Mouse (Mus musculus) myocyte (in vitro differentiated cells): ENCODE measurements around the gene Ap2m1. TPM values are rescaled to one million over a fixed set of nuclear protein-coding genes. Genes with fewer than 3 reads are reported as not detected.

Source experiments
- H3K27me3 ChIP-seq: one replicate; pipeline ENCODE4 v1.6.1; 2011; ENCODE audit not compliant: control insufficient read depth, insufficient read depth, insufficient read length
- H3K36me3 ChIP-seq: one replicate; pipeline ENCODE4 v1.6.1; 2011; ENCODE audit not compliant: control insufficient read depth, insufficient read depth
- H3K4me2 ChIP-seq: one replicate; pipeline ENCODE4 v1.6.1; 2011; ENCODE audit warnings: low read depth, control low read depth
- H3K4me3 ChIP-seq: one replicate; pipeline ENCODE4 v1.5.1; 2011; ENCODE audit warnings: mild to moderate bottlenecking, control low read depth, moderate library complexity
- H3K79me2 ChIP-seq: one replicate; pipeline ENCODE4 v1.6.1; 2011; ENCODE audit not compliant: control insufficient read depth, insufficient read depth
- H3ac ChIP-seq: one replicate; pipeline ENCODE4 v1.6.1; 2011; ENCODE audit not compliant: control insufficient read depth, insufficient read length
- CEBPB ChIP-seq: IDR thresholded peaks from 2 replicates; pipeline ENCODE4 v1.6.1; 2011; ENCODE audit warnings: mild to moderate bottlenecking, moderate library complexity; ENCODE audit not compliant: poor library complexity, insufficient read depth, severe bottlenecking
- E2F4 ChIP-seq: IDR thresholded peaks from one replicate; pipeline ENCODE4 v1.6.1; 2011; ENCODE audit warnings: mild to moderate bottlenecking, control low read depth, moderate library complexity; ENCODE audit not compliant: insufficient read depth
- MAX ChIP-seq: IDR thresholded peaks from one replicate; pipeline ENCODE4 v1.6.1; 2011; ENCODE audit warnings: low read depth, mild to moderate bottlenecking, control low read depth
- MYOD1 ChIP-seq, 3 experiments: IDR thresholded peaks; one replicate each; pipeline ENCODE4 v1.6.1; 2011; ENCODE audit warnings: control low read depth in 2 of 3, low read depth in 2 of 3, mild to moderate bottlenecking in 2 of 3, moderate library complexity in 1 of 3; ENCODE audit not compliant: insufficient read length in 2 of 3, control insufficient read depth in 1 of 3
- MYOG ChIP-seq, 3 experiments: IDR thresholded peaks; one replicate each; pipeline ENCODE4 v1.6.1; 2011; ENCODE audit warnings: control low read depth in 2 of 3, low read depth in 2 of 3, mild to moderate bottlenecking in 2 of 3; ENCODE audit not compliant: insufficient read length in 2 of 3, control insufficient read depth in 1 of 3, insufficient read depth in 1 of 3
- POLR2A ChIP-seq: IDR thresholded peaks from one replicate; pipeline ENCODE4 v1.6.1; 2011; ENCODE audit warnings: low read depth, mild to moderate bottlenecking, control low read depth, moderate library complexity; ENCODE audit not compliant: insufficient read length
- POLR2AphosphoS2 ChIP-seq: IDR thresholded peaks from one replicate; pipeline ENCODE4 v1.6.1; 2011; ENCODE audit warnings: low read depth, control low read depth; ENCODE audit not compliant: insufficient read length
- REST ChIP-seq: IDR thresholded peaks from one replicate; pipeline ENCODE4 v1.6.1; 2011; ENCODE audit warnings: mild to moderate bottlenecking, control low read depth, moderate library complexity; ENCODE audit not compliant: insufficient read depth, insufficient read length
- SRF ChIP-seq: IDR thresholded peaks from one replicate; pipeline ENCODE4 v1.6.1; 2011; ENCODE audit warnings: low read depth; ENCODE audit not compliant: control insufficient read depth, insufficient read length
- TCF12 ChIP-seq: IDR thresholded peaks from one replicate; pipeline ENCODE4 v1.6.1; 2011; ENCODE audit warnings: mild to moderate bottlenecking, control low read depth; ENCODE audit not compliant: poor library complexity, insufficient read depth, severe bottlenecking
- TCF3 ChIP-seq: IDR thresholded peaks from one replicate; pipeline ENCODE4 v1.6.1; 2011; ENCODE audit warnings: low read depth, control low read depth; ENCODE audit not compliant: insufficient read length
- USF1 ChIP-seq: IDR thresholded peaks from one replicate; pipeline ENCODE4 v1.6.1; 2011; ENCODE audit warnings: low read depth, mild to moderate bottlenecking, control low read depth, moderate library complexity
- polyA plus RNA-seq: library from polyadenylated mRNA; unstranded; fragments of >200 nt; fragmentation: generic; extraction: Trizol; gene quantifications from one replicate; pipeline ENCODE4 v1.2.1, GENCODE M21; 2012; ENCODE audit warnings: missing spikeins

The Ap2m1 gene
- polyA plus RNA-seq, 1 experiment, result 446 TPM

DNA sequence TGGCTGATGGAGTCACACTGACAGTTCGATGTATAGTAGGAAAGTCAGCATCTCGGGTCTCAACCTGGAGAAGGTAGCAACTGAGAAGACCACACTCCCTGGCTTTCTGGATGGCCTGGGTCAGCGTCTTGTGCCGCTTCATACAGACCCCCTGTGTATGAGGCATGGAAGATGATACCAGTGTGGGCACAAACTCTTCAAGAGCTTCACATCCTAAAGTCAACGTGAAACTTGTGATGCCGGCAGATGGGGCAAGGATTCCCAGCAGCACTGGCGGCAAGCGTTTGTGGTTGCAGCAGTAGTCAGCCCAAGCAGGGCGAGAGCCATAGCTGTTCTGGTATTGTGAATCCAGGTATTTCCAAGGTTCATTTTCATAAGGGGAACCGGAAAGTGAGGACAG lies 10.4 kb downstream of the Ap2m1 start:
- no peak for TF ChIP-seq REST
- no peak for TF ChIP-seq MYOD1 (IDR thresholded peaks at IDR 0.05; ENCODE audit: control insufficient read depth in 1 of 3, insufficient read length in 2 of 3, low read depth in 2 of 3)
- TF ChIP-seq POLR2AphosphoS2, result peak; percentile 39
- TF ChIP-seq TCF12, result no peak
- Histone ChIP-seq H3K27me3 (no peaks in the 10 kb centered on the region), H3K36me3 (peaks cover 25% of the 10 kb centered on the region), H3ac (no peak overlapping the region), H3K4me2 (no peak overlapping the region), H3K4me3 (no peak overlapping the region), H3K79me2 (peaks cover 13% of the 10 kb centered on the region)

DNA sequence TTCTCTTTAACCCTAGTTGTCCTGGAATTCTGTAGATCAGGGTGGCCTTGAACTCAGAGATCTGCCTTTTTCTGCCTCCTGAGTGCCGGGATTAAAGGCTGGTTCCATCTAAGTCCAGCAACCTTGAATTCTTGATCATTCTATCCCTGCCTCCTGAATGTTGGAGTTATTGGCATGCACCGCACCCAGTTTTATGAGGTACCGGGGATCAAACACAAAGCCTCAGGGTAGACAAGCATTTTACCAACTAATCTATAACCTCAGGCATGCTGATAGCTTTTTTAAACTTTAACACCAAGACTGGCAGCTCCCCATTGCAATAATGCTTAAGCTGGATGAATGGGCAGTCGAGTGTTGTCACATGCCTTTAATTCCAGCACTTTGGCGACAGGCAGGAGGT lies 12.1 kb downstream of the Ap2m1 start:
- Histone ChIP-seq H3K79me2 (peaks cover 13% of the 10 kb centered on the region), H3ac (peak overlapping the region; percentile 63), H3K27me3 (no peaks in the 10 kb centered on the region), H3K4me3 (peak overlapping the region; percentile 99), H3K4me2 (peak overlapping the region; percentile 96), H3K36me3 (peaks cover 27% of the 10 kb centered on the region)
- TF ChIP-seq MYOD1 (IDR thresholded peaks at IDR 0.05; ENCODE audit: control insufficient read depth in 1 of 3, insufficient read length in 2 of 3, low read depth in 2 of 3), result no peak
- no peak for TF ChIP-seq REST
- TF ChIP-seq MAX, result no peak
- TF ChIP-seq POLR2AphosphoS2, result no peak

DNA sequence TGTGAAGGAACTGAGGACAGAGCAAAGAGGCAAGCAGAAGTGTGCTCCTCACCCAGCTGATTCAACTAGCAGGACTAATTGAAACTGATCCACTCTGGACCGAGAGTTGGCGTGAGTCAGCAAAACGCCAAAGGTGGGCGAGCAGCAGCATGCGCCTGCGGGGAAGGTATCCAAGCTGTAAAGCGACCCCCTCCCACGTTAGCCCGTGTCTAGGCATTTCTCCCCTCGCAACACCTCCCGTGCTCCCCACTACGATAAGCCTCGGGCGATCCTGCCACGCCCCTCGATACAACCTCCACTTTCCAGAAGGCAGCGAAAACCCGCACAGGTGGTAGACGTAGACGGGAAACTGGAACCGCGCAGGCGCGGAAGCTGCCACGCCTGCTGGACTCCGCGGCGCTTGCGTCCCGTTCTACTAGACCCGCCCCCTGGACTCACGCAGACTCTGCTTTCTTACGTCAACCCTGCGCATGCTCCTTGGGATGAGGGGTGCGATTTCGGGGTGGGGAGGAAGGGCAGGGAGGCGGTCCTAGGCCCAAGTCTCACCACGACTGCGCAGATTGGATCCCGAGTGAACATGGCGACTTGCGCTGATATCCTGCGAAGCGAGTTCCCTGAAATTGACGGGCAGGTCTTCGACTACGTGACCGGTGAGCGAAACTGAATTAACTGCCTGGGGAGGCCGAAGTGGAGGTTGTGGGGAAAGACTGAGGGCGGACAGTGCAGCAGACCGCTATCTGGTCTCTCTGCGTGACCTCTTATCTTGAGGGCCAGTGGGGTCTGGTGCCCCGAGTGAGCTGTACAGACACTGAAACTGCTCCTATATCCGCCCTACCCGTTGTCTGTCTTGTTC lies 13.0 kb downstream of the Ap2m1 start, which contains the start of gene Abcf3:
Gene Abcf3 (plus strand): TSS at position 482 of the 853 bp plus-strand sequence.
- no peak for TF ChIP-seq MYOG (IDR thresholded peaks at IDR 0.05; ENCODE audit: control insufficient read depth in 1 of 3, insufficient read depth in 1 of 3, insufficient read length in 2 of 3, low read depth in 2 of 3)
- no peak for TF ChIP-seq REST
- TF ChIP-seq TCF3, result no peak
- TF ChIP-seq CEBPB, result no peak
- peak in 1 of 3 experiments; percentile 45 for TF ChIP-seq MYOD1 (IDR thresholded peaks at IDR 0.05; ENCODE audit: control insufficient read depth in 1 of 3, insufficient read length in 2 of 3, low read depth in 2 of 3)
- peak; percentile 62 for TF ChIP-seq SRF
- no peak for TF ChIP-seq TCF12
- TF ChIP-seq POLR2AphosphoS2, result peak; percentile 92
- TF ChIP-seq USF1, result no peak
- TF ChIP-seq MAX, result no peak
- peak; percentile 85 for TF ChIP-seq POLR2A
- no peak for TF ChIP-seq E2F4
- Histone ChIP-seq H3K4me2 (peak within 1 kb of the TSS; percentile 96), H3ac (peak within 1 kb of the TSS; percentile 63), H3K27me3 (no peaks in the 10 kb centered on the region), H3K79me2 (peaks cover 13% of the 10 kb centered on the region), H3K36me3 (peaks cover 26% of the 10 kb centered on the region), H3K4me3 (peak within 1 kb of the TSS; percentile 99)

DNA sequence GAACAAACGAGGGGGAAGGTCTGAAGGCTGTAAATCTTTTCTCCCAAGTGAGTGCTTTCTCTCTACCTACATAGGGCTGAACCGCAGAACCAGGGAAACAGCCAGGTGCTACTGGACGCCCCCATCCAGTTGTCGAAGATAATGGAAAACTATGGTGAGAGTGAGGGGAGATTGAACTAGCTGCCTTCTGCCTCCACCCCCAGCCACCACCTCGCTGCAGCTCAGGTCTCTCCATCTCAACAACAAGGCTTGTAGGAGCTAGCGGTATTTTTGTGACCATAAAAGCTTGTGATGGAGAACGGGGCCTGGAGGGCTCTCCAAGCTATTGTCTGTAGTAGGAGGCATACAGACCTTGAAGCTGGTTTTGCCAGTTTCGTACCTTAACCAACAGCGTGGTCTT lies 13.9 kb downstream of the Ap2m1 start:
- Histone ChIP-seq H3K4me2 (peak overlapping the region; percentile 90), H3K4me3 (peak overlapping the region; percentile 99), H3ac (peak overlapping the region; percentile 63), H3K27me3 (no peaks in the 10 kb centered on the region), H3K79me2 (peaks cover 13% of the 10 kb centered on the region), H3K36me3 (peaks cover 21% of the 10 kb centered on the region)
- TF ChIP-seq USF1 (no peak), E2F4 (no peak), CEBPB (no peak), POLR2AphosphoS2 (no peak), TCF12 (no peak), TCF3 (no peak), MYOG (IDR thresholded peaks at IDR 0.05; ENCODE audit: control insufficient read depth in 1 of 3, insufficient read depth in 1 of 3, insufficient read length in 2 of 3, low read depth in 2 of 3) (no peak), POLR2A (no peak), MAX (no peak), SRF (no peak)

DNA sequence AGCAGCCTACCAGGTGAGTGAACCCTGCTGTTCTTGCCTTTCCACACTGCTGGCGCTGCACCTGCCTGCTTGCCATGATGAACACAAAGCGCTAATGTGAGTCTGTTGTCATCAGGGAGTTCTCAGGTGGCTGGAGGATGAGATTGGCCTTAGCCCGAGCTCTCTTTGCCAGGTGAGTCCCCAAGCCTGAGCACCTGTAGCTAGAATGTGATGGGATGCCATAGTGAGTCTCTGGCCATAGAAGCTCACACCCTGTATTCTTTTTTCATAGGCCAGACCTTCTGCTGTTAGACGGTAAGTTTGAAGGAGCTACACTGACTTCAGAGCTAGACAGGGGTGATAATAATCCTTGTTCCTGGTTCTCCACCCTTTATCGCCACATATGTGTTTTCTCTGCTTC lies 16.4 kb downstream of the Ap2m1 start:
- Histone ChIP-seq H3ac (no peak overlapping the region), H3K36me3 (peaks cover 17% of the 10 kb centered on the region), H3K4me3 (no peak overlapping the region), H3K79me2 (peaks cover 13% of the 10 kb centered on the region), H3K27me3 (no peaks in the 10 kb centered on the region), H3K4me2 (no peak overlapping the region)
- TF ChIP-seq SRF (no peak), MYOD1 (IDR thresholded peaks at IDR 0.05; ENCODE audit: control insufficient read depth in 1 of 3, insufficient read length in 2 of 3, low read depth in 2 of 3) (no peak), POLR2A (no peak), TCF3 (no peak), E2F4 (no peak), MAX (no peak), MYOG (IDR thresholded peaks at IDR 0.05; ENCODE audit: control insufficient read depth in 1 of 3, insufficient read depth in 1 of 3, insufficient read length in 2 of 3, low read depth in 2 of 3) (no peak), USF1 (no peak), TCF12 (no peak), CEBPB (no peak), REST (no peak), POLR2AphosphoS2 (no peak)
